Mouse (Mus musculus): ENCODE measurements around the gene Sh3bgrl3.

- TF ChIP-seq CTCF (IDR thresholded peaks at IDR 0.05; ENCODE audit: insufficient read depth, low read length) (no peak), POLR2A (IDR thresholded peaks at IDR 0.05; ENCODE audit: borderline replicate concordance, extremely low read depth, low read depth, low read length) (no peak)
Measured at GRCm38 (mm10) chr4:134164591-134164990, 36.0 kb upstream of the Sh3bgrl3 start.
